Mouse (Mus musculus): Measurements from ENCODE around the gene Fzd1.

The Fzd1 gene

GRCm38 (mm10) chr5:4757902-4758301 lies at the start of gene Fzd1:
TSS of gene Fzd1 (minus strand) at chr5:4758035.
- DNase-seq (ENCODE audit: low spot score in 2 of 2) = peak; percentile 92 to 94

- DNase-seq (ENCODE audit: low spot score in 2 of 2) = no peak
These were observed 47.4 kb upstream of the Fzd1 start for GRCm38 (mm10) chr5:4805228-4805627.

DNA sequence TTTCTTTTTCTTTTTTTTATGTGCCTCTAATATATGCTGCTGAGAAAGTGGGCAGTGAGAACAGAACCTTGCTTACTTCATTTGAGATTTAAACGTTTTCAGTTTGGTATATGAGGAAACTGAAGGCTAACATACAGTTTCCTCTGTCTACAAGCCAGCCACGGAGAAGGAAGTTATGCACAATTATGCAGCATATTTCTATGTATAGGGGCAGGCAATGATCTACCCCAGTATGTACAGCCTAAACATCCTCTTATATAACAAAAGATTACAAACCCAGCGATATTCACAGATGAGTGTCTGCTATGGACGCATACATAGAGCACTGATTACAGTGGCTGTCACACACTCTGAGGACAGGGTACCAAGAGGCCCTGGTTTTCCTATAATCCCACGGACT lies 45.9 kb upstream of the Fzd1 start:
- DNase-seq (ENCODE audit: low spot score in 2 of 2) = no peak

GRCm38 (mm10) chr5:4801971-4802370 lies 44.1 kb upstream of the Fzd1 start:
- DNase-seq (ENCODE audit: low spot score in 2 of 2) = no peak

DNA sequence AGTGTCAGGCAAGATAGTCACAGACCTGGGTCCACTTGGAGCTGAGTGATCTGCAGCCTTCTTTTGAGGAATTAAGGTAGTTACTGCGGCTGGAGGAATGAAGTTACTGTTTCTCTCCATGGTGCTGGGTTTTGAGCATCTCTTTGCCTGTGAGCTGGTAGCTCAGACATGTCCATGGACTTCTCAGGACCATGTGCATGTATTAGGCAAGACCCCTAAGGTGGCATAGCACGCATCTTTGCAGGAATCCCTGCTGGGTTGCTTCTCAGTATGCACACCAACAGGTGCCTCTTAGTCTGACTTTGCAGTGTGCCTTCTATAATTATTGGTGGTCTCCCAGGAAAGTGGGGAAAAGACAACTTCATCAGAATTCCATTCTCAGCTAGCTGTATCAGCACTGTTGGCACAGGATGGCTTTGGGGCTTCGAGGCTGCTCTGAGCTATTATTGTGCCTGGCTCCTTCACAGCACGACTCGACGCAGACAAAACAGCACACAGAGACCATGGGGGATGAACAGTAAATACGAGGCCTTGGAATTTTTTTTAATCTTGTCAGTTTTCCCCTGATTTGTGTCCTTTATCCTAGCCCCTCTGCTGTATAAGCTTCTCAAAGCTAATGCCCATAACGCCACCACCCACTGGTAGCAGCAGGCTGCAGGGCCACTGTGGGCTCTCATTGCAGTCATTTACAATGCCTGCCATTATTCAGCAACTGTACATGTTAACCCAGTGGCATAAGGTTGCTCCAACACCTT lies 43.4 kb upstream of the Fzd1 start:
- no peak for DNase-seq (ENCODE audit: low spot score in 2 of 2)

- no peak for DNase-seq (ENCODE audit: low spot score in 2 of 2)
These were observed 33.4 kb upstream of the Fzd1 start for GRCm38 (mm10) chr5:4791219-4791618.

GRCm38 (mm10) chr5:4790265-4790664 lies 32.4 kb upstream of the Fzd1 start:
- DNase-seq (ENCODE audit: low spot score in 2 of 2) = no peak

DNA sequence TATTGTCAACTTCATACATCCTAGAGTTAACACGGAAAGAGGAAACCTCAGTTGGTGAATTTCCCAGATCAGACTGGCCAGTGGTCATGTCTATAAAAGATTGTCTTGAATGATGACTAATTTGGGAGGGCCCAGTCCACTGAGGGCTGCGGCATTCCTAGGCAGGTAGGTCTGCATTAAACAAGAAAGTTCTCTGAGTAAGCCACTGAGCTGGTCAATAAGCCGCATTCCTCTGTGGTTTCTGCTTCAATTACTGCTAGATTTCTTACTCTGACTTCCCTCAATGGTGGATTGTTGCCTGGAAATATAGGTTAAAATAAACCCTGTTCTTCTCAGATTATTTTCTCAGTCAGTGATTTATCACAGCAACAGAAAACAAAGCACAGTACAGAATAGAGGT lies 30.6 kb upstream of the Fzd1 start:
- no peak for DNase-seq (ENCODE audit: low spot score in 2 of 2)

- no peak for DNase-seq (ENCODE audit: low spot score in 2 of 2)
These were observed 29.0 kb upstream of the Fzd1 start for GRCm38 (mm10) chr5:4786816-4787215.

DNA sequence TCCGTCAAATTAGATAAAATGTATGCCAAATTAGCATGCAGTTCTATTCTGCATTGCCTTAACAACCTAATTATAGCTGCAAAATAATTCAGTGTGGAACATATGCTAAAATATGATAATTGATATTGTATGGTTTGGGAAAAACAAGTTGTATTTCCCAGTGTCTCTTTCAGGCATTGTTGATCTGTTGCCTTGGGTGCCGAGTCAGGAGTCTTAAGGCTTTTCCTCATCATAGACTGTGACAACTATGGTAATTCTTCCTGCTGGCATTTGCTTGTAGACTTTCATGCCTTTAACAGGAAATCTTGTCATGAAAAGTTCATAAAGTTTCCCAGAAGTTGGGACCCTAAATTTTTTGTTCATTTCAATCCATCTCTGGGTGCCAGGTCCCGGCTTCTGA lies 20.4 kb upstream of the Fzd1 start:
- no peak for DNase-seq (ENCODE audit: low spot score in 2 of 2)

DNA sequence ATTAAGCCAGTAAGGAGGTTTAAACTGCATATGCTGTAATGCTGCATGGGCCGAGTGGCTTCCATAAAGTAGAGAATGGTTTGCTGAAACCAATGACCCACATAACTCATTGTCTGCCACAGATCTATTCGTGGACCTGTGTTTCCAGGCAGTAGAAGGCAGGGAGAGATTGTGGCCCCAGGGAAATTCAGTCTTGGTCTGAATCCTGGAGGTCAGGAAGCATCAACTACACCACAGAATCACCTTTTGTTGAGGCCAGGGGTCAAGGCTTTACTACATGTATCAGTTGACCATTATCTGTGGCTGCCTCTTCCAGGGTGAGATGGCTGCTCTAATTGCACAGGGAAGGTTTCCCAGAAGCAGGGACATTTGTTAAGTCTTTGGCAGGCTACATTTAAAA lies 18.7 kb upstream of the Fzd1 start:
- no peak for DNase-seq (ENCODE audit: low spot score in 2 of 2)

- DNase-seq (ENCODE audit: low spot score in 2 of 2) = no peak
These were observed 15.4 kb upstream of the Fzd1 start for GRCm38 (mm10) chr5:4773090-4773772.

GRCm38 (mm10) chr5:4770609-4771008 lies 12.8 kb upstream of the Fzd1 start:
- no peak for DNase-seq (ENCODE audit: low spot score in 2 of 2)

GRCm38 (mm10) chr5:4767896-4768295 lies 10.1 kb upstream of the Fzd1 start:
- DNase-seq (ENCODE audit: low spot score in 2 of 2) = peak in 1 of 2 experiments; percentile 18

- DNase-seq (ENCODE audit: low spot score in 2 of 2) = no peak
These were observed 8.9 kb upstream of the Fzd1 start for GRCm38 (mm10) chr5:4766719-4767118.

- no peak for DNase-seq (ENCODE audit: low spot score in 2 of 2)
These were observed 4.1 kb upstream of the Fzd1 start for GRCm38 (mm10) chr5:4761891-4762290.

DNA sequence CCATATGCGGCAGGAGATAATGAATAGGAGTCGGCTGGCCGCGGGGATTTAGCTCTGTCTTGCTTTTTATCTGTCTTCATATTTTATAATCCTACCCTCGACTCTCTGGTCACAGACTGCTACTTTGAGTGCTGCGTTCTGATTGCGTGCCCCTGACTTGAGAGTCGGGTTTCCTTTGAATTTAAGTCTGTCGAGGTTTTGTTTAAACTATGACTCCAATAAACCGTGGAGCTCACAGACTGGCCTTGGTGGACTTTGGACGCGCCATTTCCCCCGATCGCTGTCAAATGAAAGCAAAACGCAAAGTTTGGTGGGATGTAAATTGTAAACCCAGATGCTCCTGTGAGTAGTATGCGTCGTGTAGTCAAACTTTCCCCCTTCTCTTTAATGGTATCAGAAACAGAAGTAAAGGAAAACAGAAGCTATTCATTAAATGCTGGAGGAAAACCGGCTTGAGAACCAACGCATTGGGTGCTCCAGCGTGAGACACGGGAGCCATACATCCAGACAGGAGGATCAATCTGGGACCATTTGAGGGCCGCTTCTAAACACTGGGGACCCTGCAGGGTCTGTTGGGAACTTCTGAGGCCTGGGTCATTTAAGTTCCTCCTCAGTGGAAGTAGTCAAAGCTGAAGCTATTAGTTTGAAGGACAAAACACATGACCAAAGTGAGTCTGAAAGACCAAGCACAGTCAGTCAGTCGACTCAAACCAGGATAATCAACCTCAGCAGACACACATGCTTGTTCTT lies 671 bp upstream of the Fzd1 start:
- DNase-seq (ENCODE audit: low spot score in 2 of 2) = no peak

DNA sequence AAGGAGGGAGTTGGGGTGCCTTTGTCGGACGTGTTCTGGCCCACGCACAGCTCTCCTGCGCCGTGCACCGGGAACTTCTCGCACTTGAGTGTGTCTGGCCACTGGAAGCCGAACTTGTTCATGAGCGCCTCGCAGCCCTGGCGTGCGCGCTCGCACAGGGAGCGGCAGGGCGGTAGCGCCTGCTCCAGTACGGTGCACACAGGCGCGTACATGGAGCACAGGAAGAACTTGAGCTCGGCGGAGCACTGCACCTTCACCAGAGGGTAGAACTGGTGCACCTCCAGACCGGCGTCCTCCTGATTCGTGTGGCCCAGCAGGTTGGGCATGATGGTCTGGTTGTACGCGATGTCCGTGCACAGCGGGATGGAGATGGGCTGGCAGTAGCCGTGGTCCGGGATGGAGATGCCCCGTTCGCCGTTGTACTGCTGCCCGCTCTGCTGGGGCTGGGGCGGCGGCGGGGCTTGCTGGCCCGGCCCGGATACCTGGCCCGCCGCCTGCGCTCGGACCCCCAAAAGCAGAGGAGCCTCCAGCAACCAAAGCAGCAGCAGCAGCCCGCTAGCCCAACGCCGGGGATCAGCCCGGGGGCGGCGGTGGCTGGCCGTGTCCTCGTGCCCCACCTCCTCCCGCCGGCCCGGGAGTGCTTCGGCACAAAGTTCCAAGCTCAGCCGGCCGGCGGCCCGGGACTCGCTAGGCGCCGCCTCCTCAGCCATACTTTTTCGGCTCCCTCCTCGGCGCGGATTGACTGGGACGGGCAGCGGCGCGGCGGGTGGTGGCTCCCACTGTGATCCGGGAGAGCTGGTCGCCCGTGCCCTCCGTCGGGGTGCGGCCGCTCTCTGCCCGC lies 744 bp downstream of the Fzd1 start:
- DNase-seq (ENCODE audit: low spot score in 2 of 2) = peak; percentile 56 to 71

DNA sequence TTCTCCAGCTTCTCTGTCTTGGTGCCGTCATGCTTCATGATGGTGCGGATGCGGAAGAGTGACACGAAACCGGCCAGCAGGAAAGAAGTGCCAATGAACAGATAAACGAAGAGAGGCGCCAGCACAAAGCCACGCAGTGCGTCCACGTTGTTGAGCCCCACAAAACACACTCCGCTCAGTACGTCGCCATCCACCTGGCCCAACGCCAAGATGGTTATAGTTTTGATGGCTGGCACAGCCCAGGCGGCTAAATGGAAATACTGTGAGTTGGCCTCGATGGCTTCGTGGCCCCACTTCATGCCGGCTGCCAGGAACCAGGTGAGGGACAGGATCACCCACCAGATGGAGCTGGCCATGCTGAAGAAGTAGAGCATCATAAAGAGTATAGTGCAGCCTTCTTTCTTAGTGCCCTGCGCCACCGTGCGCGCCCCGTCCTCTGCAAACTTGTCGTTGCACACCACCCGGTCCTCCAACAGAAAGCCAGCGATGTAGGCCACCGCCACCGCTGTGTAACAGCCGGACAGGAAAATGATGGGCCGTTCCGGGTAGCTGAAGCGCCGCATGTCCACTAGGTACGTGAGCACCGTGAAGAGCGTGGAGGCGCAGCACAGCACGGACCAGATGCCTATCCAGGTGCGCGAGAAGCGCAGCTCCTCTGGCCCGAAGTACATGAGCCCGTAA lies 1.7 kb downstream of the Fzd1 start:
- peak; percentile 16 to 20 for DNase-seq (ENCODE audit: low spot score in 2 of 2)

- no peak for DNase-seq (ENCODE audit: low spot score in 2 of 2)
These were observed 2.5 kb downstream of the Fzd1 start for GRCm38 (mm10) chr5:4755326-4755725.

- DNase-seq (ENCODE audit: low spot score in 2 of 2) = no peak
These were observed 3.0 kb downstream of the Fzd1 start for GRCm38 (mm10) chr5:4754701-4755281.

Measured in urinary bladder, postnatal 36 days (tissue).